Mouse (Mus musculus): Measurements from ENCODE around the gene Prg2. TPM values are rescaled to one million over a fixed set of nuclear protein-coding genes. Genes with fewer than 3 reads are reported as not detected.
A peak's percentile ranks its signal among the peaks of the same experiment; 100 is the strongest.

Prg2 gene
- total RNA-seq, 2 experiments from 2014 or later: not detected

DNA sequence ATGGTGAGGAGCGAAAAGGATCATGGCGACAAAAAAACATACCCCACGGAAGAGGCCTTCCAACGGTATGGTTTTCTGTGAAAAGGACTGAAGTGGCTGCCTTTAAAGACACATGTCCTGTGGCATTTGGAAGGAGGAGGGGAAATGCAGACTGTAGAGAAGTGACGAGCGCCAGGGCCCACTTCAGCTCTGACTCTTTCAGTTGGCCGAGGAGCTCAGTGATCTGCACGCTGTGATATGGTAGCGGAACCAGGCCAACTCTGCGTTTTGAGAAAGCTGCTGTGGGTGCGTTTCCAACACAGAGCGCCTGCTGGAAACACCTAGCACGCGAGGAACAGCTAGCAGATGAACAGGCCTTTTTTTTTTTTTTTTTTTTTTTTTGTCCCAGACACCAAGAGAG lies 32.4 kb downstream of the Prg2 start:
- intact Hi-C loops (cut with DNase I): no loop called here

DNA sequence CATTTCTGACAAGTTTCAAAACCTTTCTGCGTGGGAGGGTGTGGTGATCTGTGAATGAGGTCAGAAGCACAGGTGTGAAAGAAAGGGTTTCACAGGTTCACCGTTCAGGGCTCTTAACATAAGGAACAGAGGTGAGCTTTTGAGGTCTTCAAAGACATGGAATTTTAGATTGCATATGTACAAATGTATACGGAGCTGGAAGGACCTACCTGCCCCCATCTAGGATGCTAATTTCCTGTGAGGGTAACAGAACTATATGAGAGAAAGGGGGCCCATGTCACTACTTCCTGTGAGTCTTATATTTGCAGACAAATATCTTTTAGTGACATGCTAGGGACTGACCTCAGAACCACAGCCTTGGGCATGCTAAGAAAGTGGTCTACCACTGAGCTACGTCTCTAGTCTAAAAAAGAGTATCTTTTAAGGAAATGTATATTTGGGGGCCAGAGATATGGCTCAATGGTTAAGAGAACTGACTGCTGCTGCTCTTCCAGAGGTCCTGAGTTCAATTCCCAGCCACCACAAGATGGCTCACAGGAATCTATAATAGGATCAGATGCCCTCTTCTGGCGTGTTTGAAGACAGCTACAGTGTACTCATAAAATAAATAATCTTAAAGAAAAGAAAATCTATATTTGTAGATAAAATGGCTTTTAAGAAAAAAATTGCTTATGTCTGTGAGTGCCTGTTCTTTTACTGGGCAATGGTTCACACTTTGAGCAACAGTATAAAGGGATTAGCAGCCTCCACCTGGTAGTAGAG lies 33.7 kb downstream of the Prg2 start:
- no peak for DNase-seq (ENCODE audit: extremely low spot score in 1 of 2, low spot score in 2 of 2)
- intact Hi-C loops (cut with DNase I): no loop called here

More for the DNA sequence above, 32.4 kb downstream of the Prg2 start:
- DNase-seq (ENCODE audit: extremely low spot score in 1 of 2, low spot score in 2 of 2): peak in 1 of 2 experiments; percentile 31

DNA sequence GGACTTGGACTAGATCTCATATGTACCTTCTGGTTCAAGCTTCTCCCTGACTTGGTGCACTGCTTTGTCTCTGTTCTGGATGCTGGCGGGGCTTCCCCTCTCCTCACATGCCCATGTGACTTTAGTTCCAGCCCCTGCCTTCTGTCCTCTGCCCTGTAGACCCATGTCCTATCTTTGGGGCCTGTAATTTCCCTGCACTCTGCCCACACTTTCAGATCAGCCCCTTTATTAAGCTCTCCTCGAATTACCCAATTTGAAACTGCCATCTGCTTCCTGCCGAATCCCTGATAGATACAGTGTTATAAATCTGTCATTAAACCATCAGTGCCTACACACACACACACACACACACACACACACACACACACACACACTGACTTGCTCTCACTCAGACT lies 34.3 kb downstream of the Prg2 start:
- intact Hi-C loops (cut with DNase I): no loop called here
- no peak for DNase-seq (ENCODE audit: extremely low spot score in 1 of 2, low spot score in 2 of 2)

DNA sequence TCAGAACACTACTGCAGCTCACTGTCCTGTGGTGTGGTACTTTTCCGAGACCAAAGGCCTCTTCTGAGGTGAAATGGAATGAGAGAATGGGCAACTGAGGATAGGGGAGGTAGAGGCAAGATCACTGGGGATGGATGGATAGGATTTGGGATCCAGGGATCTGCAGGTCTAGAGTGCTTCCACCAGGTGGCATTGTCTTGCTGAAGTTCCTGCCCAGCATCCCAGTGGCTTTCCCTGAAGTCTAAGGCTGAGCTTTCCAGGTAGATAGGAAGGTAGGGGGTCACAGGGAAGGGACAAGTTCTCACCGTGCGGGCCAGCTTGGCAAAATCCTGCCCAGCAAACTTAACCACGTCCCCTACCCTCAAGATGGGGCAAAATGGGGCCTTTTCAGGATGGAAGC lies 41.8 kb downstream of the Prg2 start:
- intact Hi-C loops (cut with DNase I): no loop called here

DNA sequence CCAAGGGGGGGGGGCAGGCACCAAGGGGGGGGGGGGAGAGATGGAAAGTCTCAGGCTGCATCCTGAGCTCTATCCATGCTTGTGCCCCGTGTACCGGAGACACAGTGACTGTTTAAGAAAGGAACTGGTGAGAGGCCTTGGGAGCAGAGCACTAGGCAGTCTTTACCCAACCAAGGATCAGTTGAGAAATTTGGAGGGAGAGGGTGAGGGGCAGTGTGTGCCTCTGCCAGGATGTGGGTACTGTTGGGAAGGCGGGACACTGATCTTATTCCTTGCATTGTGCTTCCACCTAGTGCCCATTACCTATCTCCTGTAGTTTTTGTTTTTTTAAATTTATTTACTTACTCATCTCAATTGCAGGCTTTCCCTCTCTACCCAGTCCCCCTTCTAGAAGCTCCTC lies 45.9 kb downstream of the Prg2 start:
- DNase-seq (ENCODE audit: extremely low spot score in 1 of 2, low spot score in 2 of 2): no peak
- intact Hi-C loops (cut with DNase I): no loop called here

More for the DNA sequence above, 41.8 kb downstream of the Prg2 start:
- no peak for DNase-seq (ENCODE audit: extremely low spot score in 1 of 2, low spot score in 2 of 2)

DNA sequence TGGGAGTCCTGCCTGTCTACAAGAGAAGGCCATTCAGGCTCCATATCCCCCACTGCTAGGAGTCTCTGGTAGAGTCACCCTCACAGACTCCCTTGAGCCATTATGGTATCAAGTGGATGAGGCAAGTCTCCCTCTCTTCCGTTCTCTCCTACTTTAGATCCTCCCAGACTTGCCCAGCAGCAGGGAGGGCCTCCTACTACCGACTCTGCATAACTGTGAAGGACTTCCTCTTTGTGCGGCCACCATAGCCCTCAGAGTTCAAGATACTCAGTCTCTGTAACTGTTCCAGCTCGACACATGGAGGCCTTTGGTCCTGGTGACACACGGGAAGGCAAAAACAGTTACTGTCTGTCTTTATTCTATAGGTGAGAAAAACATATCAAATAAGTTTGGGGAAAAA lies 47.0 kb downstream of the Prg2 start:
- no peak for DNase-seq (ENCODE audit: extremely low spot score in 1 of 2, low spot score in 2 of 2)
- intact Hi-C loops (cut with DNase I): no loop called here

DNA sequence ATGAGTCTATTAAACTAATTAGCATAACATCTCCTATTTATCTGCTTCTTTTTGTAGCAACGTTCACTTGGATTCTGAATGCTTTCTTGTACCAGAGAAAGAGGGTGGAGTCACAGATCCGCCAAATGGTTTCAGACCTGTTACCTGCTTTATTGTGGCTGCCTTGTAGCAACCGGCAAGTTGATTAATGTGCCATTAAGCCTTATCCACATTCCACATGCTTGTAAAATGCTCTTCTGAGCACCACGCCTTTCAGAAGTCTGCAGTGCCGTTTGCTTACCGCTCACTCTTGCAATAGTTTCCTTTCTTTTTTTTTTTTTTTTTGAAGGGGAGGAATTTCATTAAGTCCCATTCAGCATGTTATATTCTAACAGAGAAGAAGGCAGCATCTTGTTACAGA lies 49.6 kb downstream of the Prg2 start:
- intact Hi-C loops (cut with DNase I): no loop called here
- DNase-seq (ENCODE audit: extremely low spot score in 1 of 2, low spot score in 2 of 2): no peak

DNA sequence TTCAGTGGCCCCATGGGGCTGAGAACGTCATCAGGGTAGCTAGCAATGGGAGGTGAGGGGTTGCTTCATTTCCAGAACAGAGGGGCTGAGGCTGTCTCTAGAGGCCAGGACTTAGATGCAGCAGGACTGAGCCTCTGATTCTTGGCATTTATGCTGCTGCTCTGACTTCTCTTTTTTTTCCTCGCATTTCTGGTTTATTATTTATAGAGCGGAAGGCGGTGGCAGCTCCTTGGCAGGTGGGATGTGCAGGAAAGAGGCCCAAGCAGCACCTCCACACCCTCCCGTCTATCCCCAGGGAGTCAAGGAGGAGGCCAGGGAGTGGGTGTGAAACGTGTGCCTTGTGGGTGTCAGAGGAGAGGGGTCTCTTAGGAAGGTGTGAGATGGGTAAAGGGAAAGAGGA lies 50.7 kb downstream of the Prg2 start:
- DNase-seq (ENCODE audit: extremely low spot score in 1 of 2, low spot score in 2 of 2): no peak

DNA sequence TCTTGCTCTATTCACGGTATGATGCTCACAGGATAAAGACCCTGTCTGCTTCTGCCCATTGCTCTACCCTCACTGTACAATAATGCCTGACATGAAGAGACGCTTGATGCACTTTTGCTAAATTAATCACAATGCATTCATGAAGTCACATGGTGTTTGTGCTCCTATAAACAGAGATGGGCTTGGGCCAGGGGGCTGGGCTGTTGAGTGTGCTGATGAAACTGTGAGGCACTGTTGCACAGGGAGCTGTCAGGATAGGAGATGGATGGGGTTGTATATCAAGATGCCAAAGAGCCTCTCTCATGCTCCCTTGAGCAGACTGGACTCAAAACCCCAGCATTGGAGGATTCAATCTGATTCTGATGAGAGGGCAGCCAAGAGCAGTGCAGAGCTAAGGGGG lies 52.9 kb downstream of the Prg2 start:
- intact Hi-C loops (cut with DNase I): no loop called here
- DNase-seq (ENCODE audit: extremely low spot score in 1 of 2, low spot score in 2 of 2): no peak

More for the DNA sequence above, 50.7 kb downstream of the Prg2 start:
- intact Hi-C loops (cut with DNase I): no loop called here

Other genes with a start within 250 kb of the Prg2 start
- gene Ypel4, start 246.4 kb upstream of the Prg2 start, total RNA-seq (2021): 10 to 100 TPM; 21.9 to 23.2 TPM
- gene Gm19426, start 236.8 kb upstream of the Prg2 start, total RNA-seq (2021): 1 to 10 TPM; 3.0 to 3.6 TPM
- gene Serping1, start 205.0 kb upstream of the Prg2 start, total RNA-seq (2021): 1 to 10 TPM; 4.7 to 6.9 TPM
- 1 to 10 TPM; 6.5 to 6.8 TPM for gene Ube2l6, start 181.6 kb upstream of the Prg2 start, total RNA-seq (2021)
- gene Smtnl1, start 157.8 kb upstream of the Prg2 start, total RNA-seq (2021): not detected
- 10 to 100 TPM; 62.8 to 66.7 TPM for gene Timm10, start 153.5 kb upstream of the Prg2 start, total RNA-seq (2021)
- gene Slc43a1, start 141.6 kb upstream of the Prg2 start, total RNA-seq (2021): under 1 TPM; 0.34 to 0.43 TPM
- gene Rtn4rl2, start 93.8 kb upstream of the Prg2 start, total RNA-seq (2021): 10 to 100 TPM; 82.1 to 83.8 TPM
- gene Slc43a3, start 43.9 kb upstream of the Prg2 start, total RNA-seq (2021): 1 to 10 TPM; 1.8 to 2.0 TPM
- not detected for gene Prg3, start 7.8 kb downstream of the Prg2 start, total RNA-seq (2021)
- gene Ssrp1, start 56.8 kb downstream of the Prg2 start, total RNA-seq (2021): 100 to 1,000 TPM; 101 to 105 TPM
- 1 to 10 TPM; 1.9 to 2.2 TPM for gene P2rx3, start 57.0 kb downstream of the Prg2 start, total RNA-seq (2021)
- 10 to 100 TPM; 77.8 to 88.7 TPM for gene Tnks1bp1, start 67.6 kb downstream of the Prg2 start, total RNA-seq (2021)
- 10 to 100 TPM; 11.5 to 19.2 TPM for gene Aplnr, start 155.8 kb downstream of the Prg2 start, total RNA-seq (2021)
- gene Lrrc55, start 216.7 kb downstream of the Prg2 start, total RNA-seq (2021): 10 to 100 TPM; 55.1 to 56.6 TPM

All from left cerebral cortex, postnatal 10 days (tissue).